Mouse (Mus musculus): ENCODE measurements at regions not wholly inside any gene's neighbourhood (a gene's known extent, or its start where the extent isn't known, plus 50 kb on each side); places are given as distances from the start of the nearest gene placed in this dataset.

DNA sequence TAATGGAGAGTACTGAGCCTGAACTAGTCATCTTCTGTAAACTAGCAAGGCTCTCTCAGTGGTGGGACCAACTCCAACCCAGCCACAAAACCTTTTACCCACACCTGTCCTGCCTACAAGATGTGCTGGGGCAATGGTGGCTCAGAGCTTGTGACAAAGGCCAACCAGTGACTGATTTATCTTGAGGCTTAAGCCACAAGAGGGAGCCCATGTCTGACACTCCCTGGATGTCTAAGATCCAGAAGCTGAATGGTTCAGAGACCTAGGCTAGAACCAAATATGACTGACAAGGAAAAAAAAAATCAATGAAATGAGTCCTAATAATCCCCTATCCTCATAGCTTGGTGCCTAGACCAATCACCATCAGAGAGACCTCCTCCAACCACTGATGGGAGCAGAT is 650.3 kb downstream of the Utrn start:
- TF ChIP-seq CTCF (conservative IDR thresholded peaks at IDR 0.05) = peak; percentile 65
- Histone ChIP-seq H3K27ac (no peak overlapping the region), H3K4me3 (no peak overlapping the region)
- peak in 1 of 2 experiments; percentile 16 for DNase-seq (ENCODE audit: low spot score in 2 of 2)

DNA sequence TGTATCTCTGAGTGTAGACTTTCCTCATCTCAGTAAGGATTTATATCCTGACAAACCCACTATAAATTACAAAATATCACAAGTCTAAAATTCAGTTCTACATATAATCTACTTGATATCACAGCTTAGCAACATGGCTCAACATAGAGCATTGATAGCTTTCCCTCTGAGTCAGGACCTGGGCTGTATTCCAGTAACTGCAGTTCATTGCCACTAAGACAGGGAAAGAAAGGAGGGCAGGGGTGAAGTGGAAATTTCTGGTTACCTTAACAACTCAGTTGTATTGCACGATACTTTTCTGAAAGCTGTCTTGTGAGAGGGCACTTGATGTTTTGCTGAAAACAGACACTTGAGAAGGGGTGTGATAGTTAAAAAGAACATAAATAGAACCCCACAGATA is 635.0 kb downstream of the Utrn start:
- Histone ChIP-seq H3K4me3 (no peak overlapping the region), H3K27ac (no peak overlapping the region)
- no peak for DNase-seq (ENCODE audit: low spot score in 2 of 2)
- no peak for TF ChIP-seq CTCF (conservative IDR thresholded peaks at IDR 0.05)

DNA sequence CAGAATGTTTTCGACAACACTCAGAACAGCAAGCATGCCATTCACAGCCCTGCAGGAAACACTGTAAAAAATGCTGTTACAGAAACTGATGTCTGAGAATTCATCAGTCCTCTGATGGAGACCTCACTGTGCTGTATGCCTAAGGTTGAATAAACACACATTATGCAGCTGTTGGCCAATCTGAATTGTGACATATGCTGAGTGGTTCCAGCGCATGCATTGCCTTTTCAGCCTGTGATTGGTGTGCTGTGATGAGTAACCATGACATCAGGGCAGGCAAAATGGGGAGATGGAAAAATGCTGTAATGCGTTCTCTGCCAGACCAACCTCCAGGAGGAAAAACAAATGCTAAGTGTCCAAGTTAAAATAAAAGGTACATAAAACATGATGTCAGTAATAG is 620.3 kb downstream of the Utrn start:
- TF ChIP-seq CTCF (conservative IDR thresholded peaks at IDR 0.05) = no peak
- Histone ChIP-seq H3K27ac (no peak overlapping the region), H3K4me3 (no peak overlapping the region)
- peak in 1 of 2 experiments; percentile 3 for DNase-seq (ENCODE audit: low spot score in 2 of 2)

DNA sequence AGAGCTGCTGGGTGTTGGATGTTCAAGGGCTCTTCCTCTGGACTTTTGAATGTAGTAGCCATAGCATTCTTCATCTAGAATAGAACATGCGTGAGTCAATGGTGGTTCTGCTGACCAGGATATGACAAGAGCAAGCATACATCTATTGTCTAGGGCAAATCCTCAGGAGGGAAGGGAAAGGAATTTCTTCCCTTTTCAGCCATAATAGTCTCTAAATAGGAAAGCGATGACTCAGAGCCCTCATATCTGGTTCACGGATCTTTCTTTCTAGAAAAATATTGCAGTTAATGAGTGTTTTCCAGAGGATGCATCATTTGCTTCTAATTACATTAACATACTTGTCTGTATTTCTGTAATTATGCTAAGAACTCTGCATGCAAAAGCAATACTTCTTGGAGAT is 615.9 kb downstream of the Utrn start:
- no peak for TF ChIP-seq CTCF (conservative IDR thresholded peaks at IDR 0.05)
- H3K4me3 ChIP-seq = no peak overlapping the region

GRCm38 (mm10) chr10:12285679-12286078 is 583.5 kb downstream of the Utrn start:
- DNase-seq (ENCODE audit: low spot score in 2 of 2) = no peak
- no peak overlapping the region for H3K27ac ChIP-seq
- no peak for TF ChIP-seq CTCF (conservative IDR thresholded peaks at IDR 0.05)
- H3K4me3 ChIP-seq = no peak overlapping the region

More for the DNA sequence above, 615.9 kb downstream of the Utrn start:
- DNase-seq (ENCODE audit: low spot score in 2 of 2) = no peak
- H3K27ac ChIP-seq = no peak overlapping the region

DNA sequence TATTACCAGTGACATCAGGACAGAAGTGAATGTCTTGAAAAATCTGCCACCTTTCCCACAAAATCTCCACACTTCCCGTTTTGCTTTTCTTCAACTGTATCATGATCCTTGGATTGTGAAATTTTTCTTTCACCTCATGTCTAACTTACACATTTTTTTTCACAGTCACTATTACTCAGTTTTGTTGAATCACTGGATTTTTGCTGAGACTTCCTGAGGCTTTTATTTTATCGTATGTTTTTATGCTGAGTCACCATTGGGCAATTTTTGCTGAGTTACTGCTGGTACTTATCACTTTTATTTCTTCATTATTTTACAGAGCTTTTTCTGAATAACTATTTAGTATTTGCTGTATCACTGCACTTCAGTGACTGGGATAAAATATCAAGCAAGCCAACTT is 570.3 kb downstream of the Utrn start:
- H3K4me3 ChIP-seq = no peak overlapping the region
- H3K27ac ChIP-seq = no peak overlapping the region
- DNase-seq (ENCODE audit: low spot score in 2 of 2) = no peak
- TF ChIP-seq CTCF (conservative IDR thresholded peaks at IDR 0.05) = no peak

DNA sequence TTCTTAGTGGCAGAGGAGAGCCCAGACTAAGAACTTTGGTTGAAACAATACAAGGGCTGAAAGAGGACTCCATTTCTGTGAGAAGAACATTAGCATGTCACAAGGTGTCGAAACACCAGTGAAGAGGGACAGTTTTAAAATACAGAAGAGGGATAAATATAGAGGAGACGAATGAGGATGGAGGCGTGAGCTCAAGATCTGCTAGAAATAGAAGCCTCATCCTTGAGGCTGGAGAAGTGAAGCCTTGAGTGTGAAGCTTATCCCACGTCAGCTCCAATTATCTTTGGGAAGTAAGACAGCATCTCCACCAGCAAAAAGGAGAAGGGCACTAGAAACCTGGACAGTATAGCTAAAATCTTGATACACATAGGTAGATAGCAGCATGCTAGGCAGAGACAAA is 566.8 kb downstream of the Utrn start:
- no peak for TF ChIP-seq CTCF (conservative IDR thresholded peaks at IDR 0.05)
- no peak overlapping the region for H3K27ac ChIP-seq
- no peak overlapping the region for H3K4me3 ChIP-seq
- no peak for DNase-seq (ENCODE audit: low spot score in 2 of 2)

DNA sequence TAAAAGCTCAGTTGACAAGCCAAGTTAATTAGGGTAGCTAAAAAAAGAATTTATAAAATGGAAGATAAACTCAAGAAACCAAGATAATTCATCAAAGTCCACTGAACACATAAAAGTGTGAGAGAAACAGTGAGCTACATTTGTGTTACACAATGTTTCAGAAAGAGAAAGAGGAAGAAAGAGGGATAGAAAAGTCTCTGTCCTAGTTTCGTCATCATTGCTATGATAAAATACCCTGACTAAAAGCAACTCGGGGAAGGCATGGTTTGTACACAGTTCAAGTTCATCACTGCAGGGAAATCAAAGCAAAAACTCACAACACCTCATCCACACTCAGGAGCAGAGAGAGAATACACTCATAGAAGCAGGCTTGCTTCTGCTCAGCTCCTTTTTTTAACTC is 548.9 kb downstream of the Utrn start:
- no peak for DNase-seq (ENCODE audit: low spot score in 2 of 2)
- Histone ChIP-seq H3K4me3 (no peak overlapping the region), H3K27ac (no peak overlapping the region)
- no peak for TF ChIP-seq CTCF (conservative IDR thresholded peaks at IDR 0.05)

Small RNA genes in the stretch of these regions (microRNA-seq; reads per million reads assigned to microRNA genes)
- 0 reads per million in 2 experiments for gene Gm22194
